Mouse (Mus musculus) layer of hippocampus, adult 9-10 months (tissue): ENCODE results near the gene Zfp13.

Experiments used
- DNase-seq: peaks from one replicate; pipeline ENCODE4 v3.0.0; 2022; ENCODE audit warnings: low spot score

Zfp13 gene

GRCm38 (mm10) chr17:23592208-23592925 is 6.9 kb downstream of the Zfp13 start:
- peak; percentile 84 for DNase-seq

GRCm38 (mm10) chr17:23587253-23587652 is 12.0 kb downstream of the Zfp13 start:
- no peak for DNase-seq

GRCm38 (mm10) chr17:23585721-23586491 is 13.4 kb downstream of the Zfp13 start:
- DNase-seq = peak; percentile 70

- DNase-seq = no peak
Measured at GRCm38 (mm10) chr17:23584786-23585185, 14.5 kb downstream of the Zfp13 start.

GRCm38 (mm10) chr17:23575951-23576552 is 23.2 kb downstream of the Zfp13 start:
- DNase-seq = no peak

GRCm38 (mm10) chr17:23574130-23574529 is 25.2 kb downstream of the Zfp13 start:
- no peak for DNase-seq

DNA sequence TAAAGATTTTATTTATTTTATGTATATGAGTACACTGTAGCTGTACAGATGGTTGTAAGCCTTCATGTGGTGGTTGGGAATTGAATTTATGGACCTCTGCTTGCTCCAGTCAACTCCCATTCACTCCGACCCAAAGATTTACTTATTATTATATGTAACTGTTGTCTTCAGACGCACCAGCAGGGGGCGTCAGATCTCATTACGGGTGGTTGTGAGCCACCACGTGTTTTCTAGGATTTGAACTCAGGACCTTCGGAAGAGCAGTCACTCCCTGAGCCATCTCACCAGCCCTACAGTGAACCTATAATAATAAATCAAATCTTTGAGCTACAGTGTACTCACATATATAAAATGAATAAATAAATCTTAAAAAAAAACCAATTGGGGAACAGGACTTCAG is 27.2 kb downstream of the Zfp13 start:
- no peak for DNase-seq

GRCm38 (mm10) chr17:23571084-23571483 is 28.2 kb downstream of the Zfp13 start:
- no peak for DNase-seq

DNA sequence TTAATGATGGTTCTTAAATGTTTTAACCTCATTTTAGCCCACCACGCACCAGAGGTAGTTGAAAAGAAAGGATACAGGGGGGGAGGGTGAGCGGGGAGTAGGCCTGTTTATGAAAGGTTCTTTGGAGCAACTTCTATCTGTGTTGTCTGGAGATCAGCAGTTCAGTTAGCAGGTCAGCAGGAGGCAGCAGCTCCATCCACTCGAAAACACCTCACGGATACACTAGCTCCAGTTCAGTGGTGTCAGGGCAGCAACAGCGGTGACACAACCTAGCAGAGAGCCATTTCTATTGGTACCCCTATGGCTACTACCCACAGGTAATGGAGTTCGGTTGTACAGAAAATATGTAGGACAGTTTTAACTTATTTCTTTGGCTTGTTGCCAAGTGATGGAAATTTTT is 29.3 kb downstream of the Zfp13 start:
- DNase-seq = no peak

GRCm38 (mm10) chr17:23568370-23568769 is 30.9 kb downstream of the Zfp13 start:
- no peak for DNase-seq

DNA sequence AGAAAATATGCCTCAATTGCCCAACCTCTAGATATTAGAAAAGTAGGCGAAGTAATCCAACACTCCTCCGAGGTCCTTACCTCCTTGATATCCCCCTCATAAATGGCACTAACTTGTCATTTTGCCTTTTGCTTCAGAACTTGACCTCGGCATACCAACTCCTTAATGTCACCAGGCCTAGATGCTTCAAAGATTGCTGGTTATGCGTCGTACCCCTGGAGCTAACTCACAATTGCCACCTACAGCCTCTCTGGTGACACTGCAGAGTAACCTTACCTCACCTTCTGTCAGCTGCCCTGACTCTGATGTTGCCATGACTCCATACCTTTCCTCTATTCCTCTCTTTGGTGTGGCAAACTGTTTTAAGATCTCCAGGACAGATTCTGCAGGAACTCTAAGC is 32.5 kb downstream of the Zfp13 start:
- DNase-seq = no peak

DNA sequence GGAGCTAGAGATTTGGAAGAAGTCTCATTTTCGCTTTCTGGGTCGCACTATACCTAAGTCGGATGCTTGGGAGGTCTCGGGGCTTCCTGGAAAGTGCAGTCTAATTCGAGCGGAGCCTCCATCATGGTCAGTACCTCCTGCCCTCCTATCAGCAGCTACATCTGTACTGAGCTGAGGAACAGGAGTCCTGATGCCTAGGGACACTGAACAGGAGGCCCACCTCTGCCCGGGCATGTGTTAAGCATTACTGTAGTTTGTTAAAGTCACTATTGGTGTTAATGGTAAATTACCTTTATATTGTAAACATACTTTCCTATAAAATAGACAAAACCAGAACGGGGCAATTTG is 34.9 kb downstream of the Zfp13 start:
- no peak for DNase-seq

DNA sequence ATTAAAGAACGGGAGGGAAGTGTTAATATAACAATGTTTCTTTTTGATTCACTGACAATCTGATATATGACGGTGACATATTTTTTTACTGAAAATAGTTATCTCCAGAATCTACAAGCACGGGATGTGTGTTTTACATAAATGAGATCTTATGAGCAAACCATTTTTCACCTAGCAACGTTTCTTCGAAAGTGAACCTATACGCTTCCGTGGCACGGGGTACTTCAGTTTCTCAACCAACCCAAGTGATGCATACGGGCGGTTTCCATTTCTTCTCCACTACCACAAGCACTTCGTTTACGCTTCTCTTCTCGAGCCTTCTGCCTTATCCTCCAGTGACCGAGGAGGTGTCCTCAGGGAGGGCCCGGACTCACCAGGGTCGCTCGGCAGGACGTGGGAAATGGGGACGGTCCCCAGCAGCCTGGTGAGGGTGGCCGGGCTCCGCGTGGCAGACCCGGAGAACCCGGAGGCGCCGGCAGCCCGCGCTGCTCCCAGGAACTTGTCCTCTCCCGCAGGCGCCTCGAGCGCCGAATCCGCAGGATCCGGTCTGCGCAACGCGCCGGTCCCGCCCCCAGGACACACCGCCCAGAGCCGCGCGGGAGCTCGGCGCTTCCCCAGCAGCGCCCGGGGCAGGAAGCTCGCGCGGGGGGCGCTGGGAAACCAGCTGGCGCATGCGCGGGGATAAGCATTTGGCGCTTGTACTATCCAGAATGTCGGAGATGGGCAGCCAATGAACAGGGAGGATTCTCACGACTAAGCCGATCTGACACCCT is 35.5 kb downstream of the Zfp13 start, which contains the start of gene Zfp213:
TSS of gene Zfp213 (minus strand) at position 644 of the 773 bp plus-strand sequence.
- DNase-seq = peak; percentile 91

- DNase-seq = no peak
Measured at GRCm38 (mm10) chr17:23559767-23560166, 39.5 kb downstream of the Zfp13 start.

GRCm38 (mm10) chr17:23555243-23555916 is 43.9 kb downstream of the Zfp13 start:
- no peak for DNase-seq

DNA sequence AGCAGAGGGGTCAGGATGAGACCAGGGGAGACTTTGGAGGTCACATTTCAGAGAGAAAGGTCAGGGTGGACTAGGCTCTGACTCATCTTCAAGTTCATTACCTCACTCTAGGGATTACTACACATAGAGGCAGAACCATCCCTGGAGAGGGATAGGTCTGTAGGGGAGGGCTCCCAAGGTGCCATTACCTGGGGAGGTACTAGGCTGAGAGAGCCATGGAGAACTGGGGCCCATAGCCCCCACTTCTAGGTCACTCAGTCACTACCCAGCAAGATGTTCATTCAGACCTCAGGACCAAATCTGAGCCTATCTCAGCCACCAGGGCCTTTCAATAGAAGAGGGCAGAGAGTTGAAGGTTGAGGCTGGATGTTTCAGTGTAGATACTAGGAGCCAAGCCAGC is 45.0 kb downstream of the Zfp13 start:
- DNase-seq = no peak

DNA sequence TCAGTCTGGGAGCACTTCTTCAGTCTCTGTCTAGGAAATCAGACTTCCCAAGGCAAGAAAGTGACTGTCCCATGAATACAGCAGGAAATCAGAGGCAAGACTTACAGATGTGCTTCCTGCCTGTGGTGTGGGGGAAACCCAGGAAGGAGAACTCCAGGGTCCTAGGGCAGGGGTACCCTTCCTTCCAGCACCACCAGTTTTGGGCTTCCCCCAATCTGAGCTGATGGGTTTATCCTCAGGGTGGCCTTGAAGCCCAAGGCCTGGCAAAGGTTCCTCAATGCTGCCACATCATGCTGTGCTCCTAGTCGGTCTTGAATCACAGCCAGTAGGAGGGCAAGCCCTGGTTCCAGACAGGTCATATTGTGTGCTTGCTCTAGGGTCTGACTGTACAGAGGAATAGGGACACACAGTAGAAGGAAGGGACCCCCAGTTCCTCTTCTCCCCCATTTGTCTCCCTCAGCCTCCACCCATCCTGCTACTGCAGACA is 45.6 kb downstream of the Zfp13 start:
- no peak for DNase-seq

GRCm38 (mm10) chr17:23552896-23553633 is 46.2 kb downstream of the Zfp13 start:
- no peak for DNase-seq

DNA sequence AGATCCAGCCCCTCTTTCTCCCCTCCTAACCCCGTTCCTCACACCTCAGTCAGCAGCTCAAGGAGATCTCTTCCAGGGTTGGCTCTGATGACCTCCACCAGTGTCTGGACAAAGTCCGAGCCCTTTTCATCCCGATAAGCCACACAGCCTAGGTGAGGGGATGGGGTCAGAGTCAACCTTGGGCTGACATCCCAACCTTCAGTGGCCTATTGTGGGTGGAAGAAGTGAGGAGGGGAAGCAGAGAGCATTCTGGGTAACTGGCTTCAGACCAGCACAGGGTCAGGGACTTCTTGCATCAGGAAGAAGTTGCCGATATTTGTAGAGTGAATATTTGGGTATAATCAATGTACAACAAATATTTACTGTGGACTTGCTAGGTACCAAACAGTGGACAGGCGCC is 47.3 kb downstream of the Zfp13 start:
- no peak for DNase-seq

GRCm38 (mm10) chr17:23551416-23551815 is 47.9 kb downstream of the Zfp13 start:
- no peak for DNase-seq

DNA sequence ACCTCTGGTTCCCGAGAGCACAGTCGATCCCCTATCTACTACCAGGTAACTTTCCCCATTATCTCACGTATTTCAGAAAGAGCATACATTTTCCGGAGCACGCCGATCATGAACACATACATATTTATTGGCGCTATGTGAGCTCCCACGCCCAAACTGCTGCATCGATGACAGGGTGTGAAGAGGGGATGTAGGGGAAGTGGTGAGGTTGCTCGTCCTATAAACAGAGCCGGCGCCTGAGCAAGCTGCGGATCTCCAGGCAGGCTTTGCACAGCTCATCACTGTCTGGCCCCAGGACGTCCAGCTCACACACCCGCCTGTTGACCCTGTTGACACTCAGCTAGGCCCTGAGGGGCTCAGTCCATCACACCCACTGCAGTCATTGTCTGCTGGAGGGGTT is 48.4 kb downstream of the Zfp13 start:
- no peak for DNase-seq
